Comparison of ENCODE assay signal across 7 mouse cellular contexts in genomic region chr9:63737426-63737931, GRCm38 (mm10). TPM values are rescaled to one million over a fixed set of nuclear protein-coding genes. Genes with fewer than 3 reads are reported as not detected.
DNase-seq lines count a peak whose midpoint lies in the region; ATAC-seq and TF ChIP-seq lines count a peak whose summit lies in the region.

No protein-coding gene starts in this region.

- DNase-seq in left cerebral cortex, postnatal 4 days: peak; percentile 43
- no peak for DNase-seq in left cerebral cortex, postnatal 36 days (ENCODE audit: low spot score in 2 of 2)
- peak; percentile 70 for DNase-seq in limb, embryonic 14.5 days (ENCODE audit: low spot score)
- peak; percentile 88 for DNase-seq in splenic B cell, adult 2 months (ENCODE audit: low read depth, low spot score)
- no peak for DNase-seq in ovary, postnatal 10 days (ENCODE audit: low spot score)

- H3K36me3 ChIP-seq in limb, embryonic 14.5 days (ENCODE audit: control insufficient read depth, insufficient read depth, low read length): peaks cover 13% of the 10 kb centered on the region
- H3K36me3 ChIP-seq in splenic B cell, adult 2 months (ENCODE audit: control insufficient read depth, insufficient read depth, low read length, poor library complexity, severe bottlenecking): no peaks in the 10 kb centered on the region
- H3K36me3 ChIP-seq in hindbrain, embryonic 13.5 days: no peaks in the 10 kb centered on the region; the same call in 1 of the 2 replicates

- H3K9ac ChIP-seq in limb, embryonic 14.5 days (ENCODE audit: low read depth, low read length, severe bottlenecking): no peak overlapping the region
- H3K9ac ChIP-seq in hindbrain, embryonic 13.5 days: no peak overlapping the region

- peak overlapping the region; percentile 43; the same call in 1 of the 2 replicates for H3K27ac ChIP-seq in limb, embryonic 14.5 days (replicated peaks; ENCODE audit: low read depth, low read length)
- no peak overlapping the region for H3K27ac ChIP-seq in hindbrain, embryonic 13.5 days

- H3K27me3 ChIP-seq in limb, embryonic 14.5 days (ENCODE audit: control insufficient read depth, insufficient read depth, low read length): no peaks in the 10 kb centered on the region
- H3K27me3 ChIP-seq in splenic B cell, adult 2 months (ENCODE audit: control insufficient read depth, insufficient read depth, low read length, poor library complexity, severe bottlenecking): no peaks in the 10 kb centered on the region
- H3K27me3 ChIP-seq in hindbrain, embryonic 13.5 days: no peaks in the 10 kb centered on the region

- 44% methylated on average over 9 of the region's 9 CpGs for WGBS in limb, embryonic 14.5 days
- 90% methylated on average over 9 of the region's 9 CpGs for WGBS in hindbrain, embryonic 13.5 days

- H3K4me1 ChIP-seq in limb, embryonic 14.5 days (ENCODE audit: control insufficient read depth, insufficient read depth, low read length): peaks cover 81% of the 10 kb centered on the region
- H3K4me1 ChIP-seq in hindbrain, embryonic 13.5 days (replicated peaks): peaks cover 35% of the 10 kb centered on the region

- no peaks in the 10 kb centered on the region for H3K9me3 ChIP-seq in limb, embryonic 14.5 days (ENCODE audit: control insufficient read depth, low read length)
- H3K9me3 ChIP-seq in hindbrain, embryonic 13.5 days: no peaks in the 10 kb centered on the region

- H3K4me3 ChIP-seq in limb, embryonic 14.5 days (replicated peaks; ENCODE audit: low read length): no peak overlapping the region
- no peak overlapping the region for H3K4me3 ChIP-seq in hindbrain, embryonic 13.5 days

- intact Hi-C loops in left cerebral cortex, postnatal 4 days (cut with DNase I): no loop called here
- intact Hi-C loops in left cerebral cortex, postnatal 36 days (cut with DNase I): no loop called here

- peak; percentile 34 for ATAC-seq in common myeloid progenitor, adult 5-6 weeks (replicated peaks; ENCODE audit: low read depth, poor library complexity, severe bottlenecking)
- 0 out of 2 replicates have a peak, but pooled peaks have one; percentile 24 for ATAC-seq in limb, embryonic 14.5 days (ENCODE audit: low FRiP score, low read depth)
- no peak for ATAC-seq in hindbrain, embryonic 13.5 days (ENCODE audit: low FRiP score)

- no peak for TF ChIP-seq POLR2A in limb, embryonic 14.5 days (IDR thresholded peaks at IDR 0.05; ENCODE audit: borderline replicate concordance, extremely low read depth, insufficient read depth, insufficient read length)

- H3K4me2 ChIP-seq in limb, embryonic 14.5 days (replicated peaks; ENCODE audit: low read depth, low read length, severe bottlenecking): no peak overlapping the region
- H3K4me2 ChIP-seq in hindbrain, embryonic 13.5 days: no peak overlapping the region

RNA-seq across cellular contexts. Expression of gene Smad3, which starts 20.3 kb away (rescaled TPM):
- total RNA-seq in left cerebral cortex, postnatal 4 days (2021): 10 to 100 TPM; 16.0 to 20.4 TPM
- total RNA-seq in left cerebral cortex, postnatal 36 days (2021): 10 to 100 TPM; 45.2 to 71.2 TPM
- total RNA-seq in common myeloid progenitor, adult 5-6 weeks (2017): 19.2 and 39.1 TPM in 2 replicates
- polyA plus RNA-seq in limb, embryonic 14.5 days (2012; rRNA removed): 50.9 and 72.1 TPM in 2 replicates
- 25.1 and 28.0 TPM in 2 replicates for polyA plus RNA-seq in limb, embryonic 14.5 days (2014; fragmentation: Nextera tagmentation; extraction: Ambion mirVana)
- 11.9 and 12.0 TPM in 2 replicates for polyA plus RNA-seq in hindbrain, embryonic 13.5 days (2015; fragmentation: Nextera tagmentation; extraction: Ambion mirVana)

Comparison
In these comparisons a context has a peak if more than half of its experiments do, and no peak if none do; other contexts are left out.
1. DNase-seq: peak in left cerebral cortex, postnatal 4 days (single experiment), limb, embryonic 14.5 days (single experiment) and splenic B cell, adult 2 months (single experiment); none in left cerebral cortex, postnatal 36 days (0 of 2) and ovary, postnatal 10 days (single experiment).